11 mouse cellular contexts compared by ENCODE assay signal in genomic region chr19:37544476-37544875, GRCm38 (mm10).
"Had no signal": no experiment of that assay in that cellular context is flagged by ENCODE, and none has a peak within 500 bp of the region (broad histone marks: within the 10 kb centered on the region; RNA-seq: fewer than 3 reads in every experiment).

No protein-coding gene starts in this region.

- H3K9me3 ChIP-seq: limb, embryonic 10.5 days; midbrain, embryonic 10.5 days; neural tube, embryonic 15.5 days had no signal

- H3K4me3 ChIP-seq: limb, embryonic 10.5 days; midbrain, embryonic 10.5 days; myocyte; neural tube, embryonic 15.5 days had no signal

- H3K9ac ChIP-seq: liver, embryonic 14.5 days; neural tube, embryonic 15.5 days had no signal

- H3K4me1 ChIP-seq: midbrain, embryonic 10.5 days; neural tube, embryonic 15.5 days had no signal

- H3K36me3 ChIP-seq: limb, embryonic 10.5 days; midbrain, embryonic 10.5 days; neural tube, embryonic 15.5 days had no signal

- DNase-seq: lung, adult 2 months; midbrain, embryonic 14.5 days; right cerebral cortex, adult 18-20 months; right cerebral cortex, postnatal 25 days; thymus, postnatal 25 days had no signal

- H3K4me2 ChIP-seq: neural tube, embryonic 15.5 days had no signal

- H3K27ac ChIP-seq: limb, embryonic 10.5 days; liver, embryonic 14.5 days; midbrain, embryonic 10.5 days; neural tube, embryonic 15.5 days; stomach, postnatal 0 days had no signal
